Mouse (Mus musculus) liver, embryonic 14.5 days (tissue): Measurements from ENCODE around the gene Cfp. TPM values are rescaled to one million over a fixed set of nuclear protein-coding genes. Genes with fewer than 3 reads are reported as not detected.

Experiments used
- ATAC-seq: fragments of 200-750 bp; cut with Nextera tagmentation; 2 replicates; pipeline ENCODE4 v1.8.0; 2017; ENCODE audit warnings: moderate number of reproducible peaks, mild to moderate bottlenecking, moderate library complexity; ENCODE audit not compliant: insufficient read depth
- DNase-seq, 3 experiments: peaks; one replicate each; pipeline ENCODE4 v3.0.0-alpha.2; 2012 to 2013; ENCODE audit warnings: low read depth in 3 of 3, low spot score in 3 of 3
- H3K27ac ChIP-seq: fragments of 300-500 bp; sonication (generic); 2 replicates; pipeline ENCODE4 v1.5.1; 2014; ENCODE audit warnings: moderate library complexity, mild to moderate bottlenecking, control low read depth, inconsistent platforms
- H3K27me3 ChIP-seq: fragments of 300-500 bp; sonication (generic); 2 replicates; pipeline ENCODE4 v1.6.1; 2014; ENCODE audit warnings: mild to moderate bottlenecking, low read length, moderate library complexity; ENCODE audit not compliant: control insufficient read depth, insufficient read depth
- H3K36me3 ChIP-seq: fragments of 300-500 bp; sonication (generic); replicated peaks from 2 replicates; pipeline ENCODE4 v1.6.1; 2014; ENCODE audit warnings: low read depth; ENCODE audit not compliant: control insufficient read depth, insufficient read depth
- H3K4me1 ChIP-seq, 2 experiments: fragments of 200-500 bp in 1 of 2; fragments of 300-500 bp in 1 of 2; sonication (generic) in 1 of 2; replicated peaks; 2 replicates each; pipeline ENCODE4 v1.6.1; 2012 to 2014; ENCODE audit warnings: antibody characterized with exemption in 1 of 2, inconsistent platforms in 1 of 2, low read length in 1 of 2; ENCODE audit not compliant: control insufficient read depth in 2 of 2, insufficient read depth in 2 of 2
- H3K4me2 ChIP-seq: fragments of 300-500 bp; sonication (generic); 2 replicates; pipeline ENCODE4 v1.6.1; 2014; ENCODE audit warnings: low read depth, mild to moderate bottlenecking, control low read depth, moderate library complexity
- H3K4me3 ChIP-seq, 2 experiments: fragments of 200-500 bp in 1 of 2; fragments of 300-500 bp in 1 of 2; sonication (generic) in 1 of 2; 2 replicates each; pipeline ENCODE4 v1.5.1; 2012 to 2014; ENCODE audit warnings: low read depth in 2 of 2, low read length in 2 of 2, mild to moderate bottlenecking in 2 of 2, control low read depth in 1 of 2, inconsistent platforms in 1 of 2, moderate library complexity in 1 of 2; ENCODE audit not compliant: insufficient read depth in 1 of 2
- H3K9ac ChIP-seq: fragments of 300-500 bp; sonication (generic); replicated peaks from 2 replicates; pipeline ENCODE4 v1.6.1; 2014; ENCODE audit warnings: mild to moderate bottlenecking, control low read depth, moderate library complexity
- H3K9me3 ChIP-seq: fragments of 300-500 bp; sonication (generic); 2 replicates; pipeline ENCODE4 v1.6.1; 2016; ENCODE audit warnings: low read length, mixed read lengths; ENCODE audit not compliant: control insufficient read depth
- CTCF ChIP-seq: IDR thresholded peaks from 2 replicates; pipeline ENCODE4 v1.5.1; 2016; ENCODE audit warnings: antibody characterized with exemption, low read depth, control low read depth
- EP300 ChIP-seq: IDR thresholded peaks from 2 replicates; pipeline ENCODE4 v1.6.1; 2016; ENCODE audit warnings: antibody characterized with exemption, low read depth
- WGBS: fragments of 180-500 bp; shearing (Covaris S2); extraction: QIAGEN DNeasy Blood & Tissue Kit; methylation state at CpG from one replicate; pipeline ENCODE4 v1.1.7; 2014; ENCODE audit not compliant: insufficient replicate concordance; 5-methylcytosine and 5-hydroxymethylcytosine counted together
- polyA plus RNA-seq, 2 experiments: library from polyadenylated mRNA; depleted of rRNA in 1 of 2; stranded (reverse) in 1 of 2; unstranded in 1 of 2; fragments of >200 nt; fragmentation: Nextera tagmentation in 1 of 2; extraction: Ambion mirVana in 1 of 2; gene quantifications; 2 replicates each; pipeline versions ENCODE4 v1.2.1 to v1.2.3; 2012 to 2014

Gene Cfp
- polyA plus RNA-seq, 2 experiments = 16.9 to 22.7 TPM

DNA sequence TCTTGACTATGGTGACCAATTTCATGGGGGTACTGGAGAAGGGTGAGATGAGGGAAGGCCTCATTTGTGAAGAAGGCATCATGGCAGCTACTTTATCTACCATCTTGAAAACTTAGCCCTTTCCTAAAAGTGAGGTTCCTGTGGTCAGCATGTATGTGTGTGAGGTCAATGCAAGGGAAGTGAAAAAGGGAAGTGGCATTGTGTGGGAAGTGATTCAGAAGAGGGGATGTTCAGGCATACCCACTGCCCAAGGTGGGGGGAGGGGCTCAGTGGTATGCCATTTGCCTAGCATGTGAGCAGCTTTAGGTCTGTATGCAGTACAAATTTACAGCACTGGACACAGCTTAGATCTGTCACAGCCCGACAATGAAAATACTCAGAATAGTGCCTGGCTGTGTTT lies 608 bp upstream of the Cfp start:
- no peaks in the 10 kb centered on the region for H3K36me3 ChIP-seq
- no peak for TF ChIP-seq EP300
- TF ChIP-seq CTCF = no peak
- 14% methylated on average over 1 of the region's 1 CpGs for WGBS
- H3K4me2 ChIP-seq = no peak overlapping the region
- no peak overlapping the region for H3K27ac ChIP-seq
- H3K4me3 ChIP-seq = no peak overlapping the region
- ATAC-seq = no peak
- no peak for DNase-seq
- H3K9me3 ChIP-seq = no peaks in the 10 kb centered on the region
- H3K4me1 ChIP-seq = no peaks in the 10 kb centered on the region
- no peaks in the 10 kb centered on the region for H3K27me3 ChIP-seq
- H3K9ac ChIP-seq = no peak overlapping the region

DNA sequence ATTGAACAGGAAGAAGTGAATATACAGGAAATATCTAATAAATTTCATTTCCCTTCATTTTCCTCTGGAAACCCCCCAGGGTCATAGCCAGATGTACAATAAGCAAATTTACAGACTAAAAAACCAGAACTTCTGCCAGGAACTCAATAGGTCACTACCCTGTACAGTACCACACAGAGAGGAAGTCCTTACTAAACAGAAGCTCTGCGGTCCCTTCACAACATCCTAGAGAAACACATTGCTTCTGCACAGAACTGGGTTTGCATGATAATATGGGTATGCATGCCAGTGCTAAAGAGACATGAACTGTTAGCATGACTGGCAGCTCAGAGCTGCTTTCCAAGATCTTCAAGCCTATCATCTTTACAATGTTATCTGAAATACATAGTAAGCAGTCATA lies 1.5 kb downstream of the Cfp start:
- no peak overlapping the region for H3K9ac ChIP-seq
- ATAC-seq = no peak
- DNase-seq = no peak

DNA sequence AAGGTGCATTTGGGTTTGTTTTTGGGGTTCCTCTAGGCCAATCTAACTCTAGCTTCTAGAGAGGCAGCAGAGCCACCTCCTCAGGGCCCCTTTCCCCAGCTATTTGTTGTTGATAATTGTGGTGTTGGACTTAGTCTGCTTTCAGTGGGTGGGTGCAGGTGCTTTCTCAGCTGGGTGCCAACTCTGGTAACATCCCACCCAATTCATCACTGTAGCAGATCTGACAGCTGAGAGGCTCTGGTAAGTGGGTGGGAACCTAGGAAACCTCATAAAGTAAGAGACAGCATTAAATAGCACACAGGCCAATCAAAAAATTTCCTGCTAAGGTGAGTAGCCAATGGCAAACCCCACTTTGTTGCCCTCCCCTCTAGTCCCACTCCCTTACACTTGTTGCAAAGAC lies 6.4 kb downstream of the Cfp start:
- DNase-seq = no peak
- H3K9ac ChIP-seq = no peak overlapping the region

More for the DNA sequence above, 1.5 kb downstream of the Cfp start:
- Histone ChIP-seq H3K27me3 (no peaks in the 10 kb centered on the region), H3K4me3 (no peak overlapping the region), H3K9me3 (no peaks in the 10 kb centered on the region), H3K36me3 (no peaks in the 10 kb centered on the region), H3K4me1 (no peaks in the 10 kb centered on the region), H3K4me2 (no peak overlapping the region), H3K27ac (no peak overlapping the region)
- TF ChIP-seq EP300 (no peak), CTCF (no peak)
- 41% methylated on average over 1 of the region's 1 CpGs for WGBS

GRCm38 (mm10) chrX:20923506-20923905 lies 7.8 kb downstream of the Cfp start:
- Histone ChIP-seq H3K9me3 (no peaks in the 10 kb centered on the region), H3K4me2 (no peak overlapping the region), H3K27me3 (peaks cover 28% of the 10 kb centered on the region), H3K4me1 (no peaks in the 10 kb centered on the region), H3K9ac (no peak overlapping the region), H3K36me3 (no peaks in the 10 kb centered on the region), H3K27ac (no peak overlapping the region), H3K4me3 (no peak overlapping the region)
- TF ChIP-seq EP300 (no peak), CTCF (no peak)
- ATAC-seq = no peak
- no peak for DNase-seq
- WGBS = 46% methylated on average over 1 of the region's 1 CpGs

More for the DNA sequence above, 6.4 kb downstream of the Cfp start:
- Histone ChIP-seq H3K4me1 (no peaks in the 10 kb centered on the region), H3K36me3 (no peaks in the 10 kb centered on the region), H3K27ac (no peak overlapping the region), H3K4me3 (no peak overlapping the region), H3K9me3 (no peaks in the 10 kb centered on the region), H3K27me3 (peaks cover 17% of the 10 kb centered on the region), H3K4me2 (no peak overlapping the region)
- ATAC-seq = no peak
- TF ChIP-seq CTCF = no peak
- TF ChIP-seq EP300 = no peak

GRCm38 (mm10) chrX:20921366-20921765 lies 10.0 kb downstream of the Cfp start:
- H3K27me3 ChIP-seq = peaks cover 28% of the 10 kb centered on the region
- 44% methylated on average over 5 of the region's 5 CpGs for WGBS
- no peak overlapping the region for H3K9ac ChIP-seq
- H3K4me3 ChIP-seq = no peak overlapping the region
- H3K27ac ChIP-seq = no peak overlapping the region
- ATAC-seq (no peak), DNase-seq (no peak)
- no peaks in the 10 kb centered on the region for H3K9me3 ChIP-seq
- no peaks in the 10 kb centered on the region for H3K4me1 ChIP-seq
- TF ChIP-seq CTCF (no peak), EP300 (no peak)
- no peak overlapping the region for H3K4me2 ChIP-seq
- H3K36me3 ChIP-seq = no peaks in the 10 kb centered on the region
